Mouse (Mus musculus) urinary bladder, adult 2 months (tissue): ENCODE measurements around the gene Cd164l2. TPM values are rescaled to one million over a fixed set of nuclear protein-coding genes. Genes with fewer than 3 reads are reported as not detected.

ENCODE experiments used
- DNase-seq: peaks from one replicate; pipeline ENCODE4 v3.0.0; 2022; ENCODE audit warnings: low spot score
- polyA plus RNA-seq: library from polyadenylated mRNA; depleted of rRNA; stranded (reverse); fragments of >200 nt; gene quantifications from 2 replicates; pipeline ENCODE4 v1.2.3, GENCODE M21; 2012; rRNA removed

Gene Cd164l2
- 1.5 and 2.1 TPM in 2 replicates for polyA plus RNA-seq

DNA sequence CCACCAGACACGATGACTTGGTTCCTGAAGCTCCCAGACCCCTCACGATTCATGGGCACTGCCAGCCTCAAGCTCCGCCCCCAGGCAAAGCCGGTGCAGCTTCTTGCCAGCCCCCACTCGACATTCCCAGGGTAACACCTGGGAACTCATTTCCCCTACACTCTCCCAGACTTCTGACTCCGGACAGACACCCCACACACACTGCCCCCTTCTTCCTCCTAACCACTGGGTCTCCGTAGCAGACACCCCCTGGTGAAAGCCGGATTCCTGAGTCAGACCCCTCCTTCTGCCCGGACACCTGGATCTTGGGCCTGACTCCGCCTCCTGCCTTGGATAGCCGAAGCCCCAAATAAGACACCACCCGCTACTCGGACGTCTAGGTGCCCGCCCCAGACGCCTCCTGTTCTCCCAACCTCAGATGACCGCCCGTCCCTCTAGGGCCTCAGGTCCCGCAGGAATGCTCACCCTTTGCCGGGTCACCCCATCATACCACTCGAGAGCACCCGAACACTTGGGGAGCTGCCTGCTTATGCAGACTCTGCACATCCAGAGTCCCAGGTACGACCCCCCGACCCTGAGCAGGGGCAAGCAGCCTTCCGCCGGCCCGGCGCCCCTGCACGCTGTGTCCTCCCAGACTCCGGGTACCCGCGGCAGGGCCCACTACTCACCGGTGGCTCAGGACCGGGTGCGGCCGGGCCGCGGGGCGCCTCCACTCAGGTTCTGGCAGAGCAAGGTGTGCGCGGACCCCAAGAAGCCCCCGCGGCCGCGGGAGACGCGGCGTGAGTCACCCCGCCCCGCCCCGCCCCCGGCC is at the start of gene Cd164l2, which contains the start of gene Gpr3:
TSS of gene Cd164l2 (plus strand) at position 381 of the 811 bp plus-strand sequence.
TSS of gene Gpr3 (minus strand) at position 786 of the 811 bp plus-strand sequence.
- DNase-seq: no peak

GRCm38 (mm10) chr4:133162196-133162595 is 49.7 kb upstream of the Cd164l2 start:
- DNase-seq: no peak

- no peak for DNase-seq
Observed at GRCm38 (mm10) chr4:133166773-133167172, 45.2 kb upstream of the Cd164l2 start.

GRCm38 (mm10) chr4:133169237-133170055 is 42.5 kb upstream of the Cd164l2 start:
- DNase-seq: no peak

DNA sequence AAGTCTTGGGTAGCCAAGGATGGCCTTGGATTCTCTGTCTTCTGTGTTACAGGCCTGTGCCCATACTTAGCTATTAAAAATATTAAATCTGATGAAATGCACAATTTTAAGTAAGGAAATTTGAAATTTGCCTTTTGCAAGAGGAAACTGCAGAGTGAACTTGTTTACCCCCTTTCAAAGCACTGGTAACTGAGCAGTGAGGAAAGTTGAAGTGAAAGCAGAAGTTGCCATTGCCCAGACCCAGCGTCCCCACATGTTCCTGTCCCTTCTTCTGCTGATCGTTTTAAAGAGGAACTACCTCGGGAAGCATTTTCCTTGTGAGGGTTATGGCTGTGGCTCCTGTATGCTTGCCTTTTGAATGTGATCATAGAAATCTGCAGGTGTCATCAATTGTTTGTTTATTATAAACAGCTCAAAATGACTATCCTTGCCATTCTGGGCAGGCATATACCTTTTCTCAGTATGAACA is 41.8 kb upstream of the Cd164l2 start:
- no peak for DNase-seq

GRCm38 (mm10) chr4:133170616-133171015 is 41.3 kb upstream of the Cd164l2 start:
- no peak for DNase-seq

- no peak for DNase-seq
Observed at GRCm38 (mm10) chr4:133172451-133172850, 39.5 kb upstream of the Cd164l2 start.

- no peak for DNase-seq
Observed at GRCm38 (mm10) chr4:133174361-133174760, 37.6 kb upstream of the Cd164l2 start.

DNA sequence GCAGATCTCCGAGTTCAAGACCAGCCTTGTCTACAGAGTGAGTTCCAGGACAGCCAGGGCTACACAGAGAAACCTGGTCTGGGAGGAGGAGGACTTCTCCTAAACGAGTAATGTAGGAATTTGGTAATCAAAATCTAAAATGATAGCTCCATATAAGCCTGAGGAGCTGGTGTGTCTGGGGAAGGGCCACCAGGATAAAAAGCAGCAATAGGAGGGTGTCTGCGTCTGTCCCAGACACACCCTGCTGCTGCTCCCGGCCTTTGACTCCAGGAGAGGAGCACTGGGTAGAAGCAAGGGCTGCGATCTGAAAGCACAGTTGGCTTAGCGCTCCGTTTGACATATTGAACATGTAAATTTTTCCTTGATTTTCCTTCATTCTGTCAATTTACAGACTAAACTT is 36.7 kb upstream of the Cd164l2 start:
- DNase-seq: no peak

DNA sequence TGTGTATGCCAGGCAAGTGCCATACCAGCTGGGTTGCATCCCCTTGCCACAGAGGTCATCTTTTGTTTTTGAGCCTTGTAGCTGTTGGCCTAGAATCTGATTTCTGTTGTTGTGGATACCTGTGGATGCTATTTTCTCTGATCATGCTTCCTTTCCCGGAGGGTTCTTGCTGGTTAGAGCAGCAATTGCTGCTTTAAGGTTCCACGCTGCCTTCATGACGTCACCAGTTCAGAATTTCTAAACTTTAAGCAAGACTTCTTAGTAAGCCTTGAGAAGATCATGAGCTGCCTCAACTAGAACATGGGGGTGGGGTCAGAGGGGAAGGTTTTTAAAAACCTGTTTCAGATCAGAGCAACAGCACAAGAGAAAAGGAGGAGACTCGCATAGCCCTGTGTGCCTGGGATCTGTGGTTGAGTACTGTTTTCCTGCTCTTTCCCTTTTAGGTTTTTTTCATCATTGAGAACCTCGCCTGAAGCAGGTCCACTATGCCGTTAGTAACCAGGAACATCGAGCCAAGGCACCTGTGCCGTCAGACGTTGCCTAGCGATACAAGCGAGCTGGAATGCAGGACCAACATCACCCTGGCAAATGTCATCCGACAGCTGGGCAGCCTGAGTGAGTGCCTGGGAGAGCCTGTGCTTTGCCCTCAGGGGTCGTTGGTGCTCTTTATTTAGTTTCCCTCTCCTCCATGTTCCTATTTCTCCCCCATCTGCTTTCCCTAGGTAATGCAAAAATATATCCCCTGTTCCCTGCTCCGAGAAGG is 35.8 kb upstream of the Cd164l2 start:
- DNase-seq: no peak

GRCm38 (mm10) chr4:133176761-133177403 is 35.0 kb upstream of the Cd164l2 start:
- DNase-seq: no peak

- DNase-seq: no peak
Observed at GRCm38 (mm10) chr4:133178305-133178704, 33.6 kb upstream of the Cd164l2 start.

GRCm38 (mm10) chr4:133179258-133179657 is 32.7 kb upstream of the Cd164l2 start:
- no peak for DNase-seq

DNA sequence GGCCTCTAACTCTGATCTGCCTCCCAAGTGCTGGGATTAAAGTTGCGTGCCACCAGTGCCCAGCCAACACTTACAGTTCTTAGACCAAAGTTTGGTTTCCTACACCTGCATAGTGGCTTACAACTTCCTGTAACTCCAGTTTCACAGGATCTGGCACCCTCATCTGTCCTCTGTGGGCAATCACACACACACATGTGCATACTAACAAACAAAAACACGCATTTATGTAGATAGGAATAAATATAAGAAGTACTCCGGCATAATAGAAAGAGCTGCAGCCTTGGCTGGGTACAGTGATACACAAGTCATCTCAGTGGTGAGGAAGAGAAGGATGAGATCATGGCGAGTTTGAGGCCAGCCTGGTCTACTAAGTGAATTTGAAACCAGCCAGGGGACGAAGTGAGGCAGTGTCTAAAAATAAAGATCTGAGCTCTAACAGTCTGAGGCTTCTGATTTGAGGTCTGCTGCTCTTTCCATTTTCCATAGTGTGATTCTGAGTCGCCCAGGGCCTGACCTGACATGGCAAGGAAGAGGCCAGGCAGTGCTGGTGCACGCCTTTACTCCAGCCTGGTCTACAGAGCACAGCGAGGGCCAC is 29.4 kb upstream of the Cd164l2 start:
- no peak for DNase-seq

GRCm38 (mm10) chr4:133184031-133184897 is 27.7 kb upstream of the Cd164l2 start:
- no peak for DNase-seq

GRCm38 (mm10) chr4:133184898-133185665 is 26.8 kb upstream of the Cd164l2 start:
- DNase-seq: no peak

DNA sequence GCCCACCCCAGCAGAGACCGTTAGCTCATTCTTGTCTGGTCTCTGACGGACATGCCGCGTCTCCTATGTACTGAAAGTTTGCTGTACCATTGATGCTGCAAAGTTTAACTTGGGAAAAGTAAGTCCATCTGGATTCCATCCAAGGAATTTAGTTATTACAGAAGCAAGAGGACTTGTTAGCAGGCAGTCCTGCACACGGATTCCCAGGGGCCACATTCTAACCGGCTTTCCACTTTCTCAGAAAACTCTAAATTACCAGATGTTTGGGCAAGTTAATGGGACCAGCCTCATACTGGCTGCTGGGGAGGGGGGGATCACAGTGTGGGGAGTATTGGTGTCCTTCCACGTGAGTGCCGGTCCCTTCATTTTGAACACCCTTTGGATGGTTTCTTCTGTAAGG is 26.0 kb upstream of the Cd164l2 start:
- no peak for DNase-seq

DNA sequence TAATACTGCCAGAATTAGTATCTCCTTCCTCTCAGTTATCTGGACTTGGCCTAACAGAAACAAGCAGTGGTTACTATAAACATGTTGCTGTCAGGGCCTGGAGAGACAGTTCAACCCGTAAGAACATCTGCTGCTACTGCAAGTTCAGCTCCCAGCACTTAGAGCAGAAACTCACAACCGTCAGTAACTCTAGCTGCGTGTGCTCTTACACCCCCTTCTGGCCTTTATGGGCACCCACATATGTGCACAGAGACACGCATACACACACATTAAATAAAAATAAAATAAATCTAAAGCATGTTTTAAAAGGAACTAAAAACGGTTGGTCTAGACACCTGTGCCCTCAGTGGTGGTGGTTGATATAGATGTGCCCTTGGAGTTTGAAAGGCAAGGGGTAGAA is 25.1 kb upstream of the Cd164l2 start:
- DNase-seq: no peak

DNA sequence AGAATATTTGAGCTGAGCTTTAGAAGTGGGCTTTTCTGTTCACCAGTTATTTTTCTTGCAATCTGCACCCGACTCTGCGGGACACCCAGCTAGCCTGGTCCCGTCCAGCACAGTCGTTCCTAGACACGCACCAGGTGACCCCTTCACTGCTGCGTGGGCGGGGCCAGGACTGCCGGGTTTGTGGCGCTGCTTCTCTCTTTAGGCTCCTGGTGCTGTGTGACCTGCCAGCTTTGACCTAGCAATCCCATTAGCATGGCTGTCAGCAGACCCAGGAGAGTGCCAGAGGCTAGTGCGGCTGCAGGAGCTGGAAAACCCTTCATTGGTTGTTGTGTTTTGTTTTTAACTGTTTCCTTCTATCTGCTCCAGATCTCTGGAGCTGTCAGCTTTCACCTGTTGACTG is 22.5 kb upstream of the Cd164l2 start:
- no peak for DNase-seq
